Mouse (Mus musculus) thymus, postnatal 10 days (tissue): ENCODE results near the gene Nck2.
"Not testable (repeated sequence)": the region's sequence is repeated elsewhere in the genome, so short reads cannot be mapped to it uniquely, and the experiment has no call there.

Experiments
- DNase-seq, 2 experiments: peaks; one replicate each; pipeline ENCODE4 v3.0.0; 2021; ENCODE audit warnings: low spot score in 2 of 2

Gene Nck2

GRCm38 (mm10) chr1:43534060-43534760 lies 89.8 kb downstream of the Nck2 start:
- DNase-seq, result no peak

- DNase-seq, result no peak
These were observed 91.2 kb downstream of the Nck2 start for GRCm38 (mm10) chr1:43535519-43536000.

- no peak for DNase-seq
These were observed 91.9 kb downstream of the Nck2 start for GRCm38 (mm10) chr1:43536266-43536665.

- no peak for DNase-seq
These were observed 92.6 kb downstream of the Nck2 start for GRCm38 (mm10) chr1:43537021-43537420.

GRCm38 (mm10) chr1:43537496-43537895 lies 93.1 kb downstream of the Nck2 start:
- DNase-seq, result no peak

GRCm38 (mm10) chr1:43538716-43539115 lies 94.3 kb downstream of the Nck2 start:
- DNase-seq, result peak in 1 of 2 experiments; percentile 22

GRCm38 (mm10) chr1:43539689-43540380 lies 95.5 kb downstream of the Nck2 start:
- DNase-seq, result no peak

- peak; percentile 50 to 59 for DNase-seq
These were observed 98.0 kb downstream of the Nck2 start for GRCm38 (mm10) chr1:43542339-43542738.

GRCm38 (mm10) chr1:43547644-43548043 lies 103.3 kb downstream of the Nck2 start:
- no peak for DNase-seq

GRCm38 (mm10) chr1:43548749-43549148 lies 104.4 kb downstream of the Nck2 start:
- DNase-seq, result no peak

GRCm38 (mm10) chr1:43550525-43550924 lies 106.1 kb downstream of the Nck2 start:
- no peak for DNase-seq

- DNase-seq, result not testable (repeated sequence)
These were observed 109.8 kb downstream of the Nck2 start for GRCm38 (mm10) chr1:43553989-43554679.

GRCm38 (mm10) chr1:43555222-43555974 lies 111.0 kb downstream of the Nck2 start:
- DNase-seq, result no peak

GRCm38 (mm10) chr1:43558329-43558728 lies 114.0 kb downstream of the Nck2 start:
- no peak for DNase-seq

- DNase-seq, result no peak
These were observed 114.8 kb downstream of the Nck2 start for GRCm38 (mm10) chr1:43559043-43559692.

- no peak for DNase-seq
These were observed 116.7 kb downstream of the Nck2 start for GRCm38 (mm10) chr1:43561085-43561484.

- peak; percentile 39 to 53 for DNase-seq
These were observed 117.8 kb downstream of the Nck2 start for GRCm38 (mm10) chr1:43562002-43562666.

- DNase-seq, result no peak
These were observed 120.9 kb downstream of the Nck2 start for GRCm38 (mm10) chr1:43565260-43565659.

GRCm38 (mm10) chr1:43566677-43567377 lies 122.4 kb downstream of the Nck2 start:
- DNase-seq, result no peak

- no peak for DNase-seq
These were observed 124.4 kb downstream of the Nck2 start for GRCm38 (mm10) chr1:43568824-43569223.
